In genomic region chr6:28135411-28136233, GRCm38 (mm10) we compare ENCODE assay signal across 8 mouse cellular contexts. TPM values are rescaled to one million over a fixed set of nuclear protein-coding genes. Genes with fewer than 3 reads are reported as not detected.
DNase-seq lines count a peak whose midpoint lies in the region; ATAC-seq lines count a peak whose summit lies in the region.

No protein-coding gene starts in this region.

- H3K4me1 ChIP-seq in embryonic facial prominence, embryonic 14.5 days (ENCODE audit: control insufficient read depth, insufficient read depth, low read length): peaks cover 7% of the 10 kb centered on the region
- H3K4me1 ChIP-seq in kidney, embryonic 14.5 days (ENCODE audit: control insufficient read depth, insufficient read depth, low read length): 0 out of 2 replicates have a peak, but pooled peaks cover 4% of the 10 kb centered on the region
- H3K4me1 ChIP-seq in limb, embryonic 15.5 days: peaks cover 26% of the 10 kb centered on the region

- peak overlapping the region; percentile 22; the same call in 1 of the 2 replicates for H3K9ac ChIP-seq in embryonic facial prominence, embryonic 14.5 days (ENCODE audit: low read depth, low read length)
- H3K9ac ChIP-seq in kidney, embryonic 14.5 days (ENCODE audit: low read depth, low read length): peak overlapping the region; percentile 42; the same call in 1 of the 2 replicates
- 0 out of 2 replicates have a peak overlapping the region, but pooled peaks have one; percentile 5 for H3K9ac ChIP-seq in limb, embryonic 15.5 days

- H3K9me3 ChIP-seq in embryonic facial prominence, embryonic 14.5 days (ENCODE audit: control insufficient read depth, low read length): no peaks in the 10 kb centered on the region
- H3K9me3 ChIP-seq in kidney, embryonic 14.5 days (ENCODE audit: control insufficient read depth, low read length): no peaks in the 10 kb centered on the region
- H3K9me3 ChIP-seq in limb, embryonic 15.5 days: no peaks in the 10 kb centered on the region

- H3K27me3 ChIP-seq in embryonic facial prominence, embryonic 14.5 days (replicated peaks; ENCODE audit: control insufficient read depth, insufficient read depth, low read length): peaks cover 47% of the 10 kb centered on the region
- H3K27me3 ChIP-seq in kidney, embryonic 14.5 days (ENCODE audit: control insufficient read depth, insufficient read depth, low read length): peaks cover 42% of the 10 kb centered on the region
- peaks cover 52% of the 10 kb centered on the region for H3K27me3 ChIP-seq in limb, embryonic 15.5 days

- peak; percentile 93 for ATAC-seq in embryonic facial prominence, embryonic 14.5 days (ENCODE audit: low read depth)
- ATAC-seq in kidney, embryonic 14.5 days (ENCODE audit: low FRiP score, low TSS enrichment): peak; percentile 93
- ATAC-seq in limb, embryonic 15.5 days (ENCODE audit: insufficient number of reproducible peaks, low FRiP score, low TSS enrichment, low read depth): peak; percentile 84

- no peak overlapping the region for H3K27ac ChIP-seq in embryonic facial prominence, embryonic 14.5 days (replicated peaks; ENCODE audit: low read depth, low read length)
- no peak overlapping the region for H3K27ac ChIP-seq in kidney, embryonic 14.5 days (ENCODE audit: low read depth, low read length)
- H3K27ac ChIP-seq in limb, embryonic 15.5 days: no peak overlapping the region

- H3K36me3 ChIP-seq in embryonic facial prominence, embryonic 14.5 days (ENCODE audit: control insufficient read depth, insufficient read depth, low read length): no peaks in the 10 kb centered on the region
- no peaks in the 10 kb centered on the region for H3K36me3 ChIP-seq in kidney, embryonic 14.5 days (ENCODE audit: control insufficient read depth, insufficient read depth, low read length)
- no peaks in the 10 kb centered on the region for H3K36me3 ChIP-seq in limb, embryonic 15.5 days

- DNase-seq in 416B (ENCODE audit: low read depth): peak; percentile 26
- DNase-seq in adrenal gland, postnatal 4 days (ENCODE audit: low spot score in 2 of 2): peak; percentile 39 to 56
- peak; percentile 94 for DNase-seq in embryonic facial prominence, embryonic 14.5 days (ENCODE audit: low spot score)
- peak; percentile 48 to 54 for DNase-seq in heart, adult 9 months (ENCODE audit: low spot score in 2 of 2)
- DNase-seq in monocyte, adult 2 months (ENCODE audit: low read depth in 1 of 2, low spot score in 2 of 2): peak; percentile 1 to 21
- DNase-seq in spleen, postnatal 36 days (ENCODE audit: low spot score in 2 of 2): peak; percentile 43 to 47

- peak overlapping the region; percentile 99 for H3K4me2 ChIP-seq in embryonic facial prominence, embryonic 14.5 days (ENCODE audit: low read depth, low read length)
- H3K4me2 ChIP-seq in kidney, embryonic 14.5 days (replicated peaks; ENCODE audit: low read depth, low read length): peak overlapping the region; percentile 99
- peak overlapping the region; percentile 100 for H3K4me2 ChIP-seq in limb, embryonic 15.5 days

- WGBS in embryonic facial prominence, embryonic 14.5 days: under 1% methylated on average over 37 of the region's 37 CpGs
- under 1% methylated on average over 37 of the region's 37 CpGs for WGBS in kidney, embryonic 14.5 days
- WGBS in limb, embryonic 15.5 days: under 1% methylated on average over 37 of the region's 37 CpGs

- peak overlapping the region; percentile 48 for H3K4me3 ChIP-seq in embryonic facial prominence, embryonic 14.5 days (ENCODE audit: low read depth, low read length)
- H3K4me3 ChIP-seq in kidney, embryonic 14.5 days (ENCODE audit: low read length): peak overlapping the region; percentile 56
- H3K4me3 ChIP-seq in limb, embryonic 15.5 days: peak overlapping the region; percentile 52

RNA-seq across cellular contexts. Expression of gene Grm8, which starts 0.6 kb away (rescaled TPM):
- 1 to 10 TPM; 1.7 to 2.0 TPM for total RNA-seq in adrenal gland, postnatal 4 days (2021)
- 1.9 and 2.3 TPM in 2 replicates for polyA plus RNA-seq in embryonic facial prominence, embryonic 14.5 days (2014; fragmentation: Nextera tagmentation; extraction: Ambion mirVana)
- 0.71 and 1.0 TPM in 2 replicates for polyA plus RNA-seq in kidney, embryonic 14.5 days (2014; fragmentation: Nextera tagmentation; extraction: Ambion mirVana)
- polyA plus RNA-seq in limb, embryonic 15.5 days (2015; fragmentation: Nextera tagmentation; extraction: Ambion mirVana): 1.0 and 1.3 TPM in 2 replicates

Comparison
In these comparisons a context has a peak if more than half of its experiments do, and no peak if none do; other contexts are left out.
1. DNase-seq: peak in every context shown above with its lines; median percentile 94 in embryonic facial prominence, embryonic 14.5 days; 51 in heart, adult 9 months; 48 in adrenal gland, postnatal 4 days; 45 in spleen, postnatal 36 days; 26 in 416B; 11 in monocyte, adult 2 months.